Mouse (Mus musculus) frontal cortex, postnatal 25 days (tissue): ENCODE measurements around the gene Gtf2h4.

Experiments
- DNase-seq, 2 experiments: peaks; one replicate each; pipeline ENCODE4 v3.0.0; 2022; ENCODE audit warnings: low spot score in 2 of 2

Gene Gtf2h4

GRCm38 (mm10) chr17:35697429-35697758 lies 23.9 kb upstream of the Gtf2h4 start:
- DNase-seq, result no peak

DNA sequence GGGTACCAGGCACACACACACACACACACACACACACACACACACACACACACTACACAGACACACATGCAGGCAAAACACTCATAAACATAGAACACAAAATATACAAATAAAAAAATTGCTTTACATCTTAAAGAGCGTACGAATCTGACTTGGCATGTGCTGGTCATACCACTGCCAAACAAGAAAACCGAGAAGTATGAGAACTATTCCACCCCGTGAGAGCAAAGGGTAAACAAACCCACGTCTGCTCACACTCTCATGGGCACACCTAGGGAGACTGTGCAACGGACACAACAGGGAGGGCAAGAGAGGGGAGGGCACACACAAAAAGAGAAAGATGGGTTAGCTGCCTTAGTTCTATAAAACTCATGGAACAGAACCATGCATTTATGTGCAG lies 23.2 kb upstream of the Gtf2h4 start:
- DNase-seq, result no peak

GRCm38 (mm10) chr17:35695289-35695688 lies 21.8 kb upstream of the Gtf2h4 start:
- no peak for DNase-seq

DNA sequence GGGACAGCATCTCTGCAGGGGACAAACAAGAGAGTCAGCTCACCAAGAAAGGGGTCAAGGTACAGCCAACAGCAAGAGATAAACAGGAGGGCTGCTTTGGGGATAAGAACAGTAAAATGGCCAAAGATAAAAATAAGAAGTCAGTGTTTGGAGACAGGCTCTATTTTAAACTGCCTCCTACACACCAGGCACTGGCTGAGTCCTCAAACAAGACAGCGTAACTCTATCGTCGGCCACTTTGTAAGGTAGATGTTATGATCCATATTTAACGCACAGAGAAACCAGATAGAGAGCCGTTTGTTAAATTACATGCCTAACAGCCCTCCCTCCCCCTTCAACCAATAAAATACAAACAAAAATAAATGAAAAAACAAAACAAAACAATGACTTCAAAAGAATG lies 20.4 kb upstream of the Gtf2h4 start:
- no peak for DNase-seq

DNA sequence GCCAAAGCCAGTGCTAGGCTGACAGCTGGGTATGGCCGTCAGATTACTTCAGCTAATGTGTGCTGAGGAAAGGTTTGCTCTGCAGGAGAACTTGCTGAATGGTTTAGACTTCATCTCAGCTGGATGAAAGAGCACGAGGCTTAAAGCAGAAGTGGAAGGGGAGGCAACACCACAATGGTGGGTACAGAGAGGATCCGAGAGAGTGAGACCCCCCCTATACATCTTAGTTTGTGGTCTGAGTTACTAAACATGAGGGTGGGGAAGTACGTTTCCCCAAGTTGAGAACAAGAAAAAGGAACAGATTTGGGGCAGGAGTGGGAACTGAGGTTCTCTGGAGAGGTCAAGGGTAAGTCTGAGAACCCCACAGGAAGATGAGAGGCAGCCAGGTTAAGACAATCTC lies 18.8 kb upstream of the Gtf2h4 start:
- no peak for DNase-seq

DNA sequence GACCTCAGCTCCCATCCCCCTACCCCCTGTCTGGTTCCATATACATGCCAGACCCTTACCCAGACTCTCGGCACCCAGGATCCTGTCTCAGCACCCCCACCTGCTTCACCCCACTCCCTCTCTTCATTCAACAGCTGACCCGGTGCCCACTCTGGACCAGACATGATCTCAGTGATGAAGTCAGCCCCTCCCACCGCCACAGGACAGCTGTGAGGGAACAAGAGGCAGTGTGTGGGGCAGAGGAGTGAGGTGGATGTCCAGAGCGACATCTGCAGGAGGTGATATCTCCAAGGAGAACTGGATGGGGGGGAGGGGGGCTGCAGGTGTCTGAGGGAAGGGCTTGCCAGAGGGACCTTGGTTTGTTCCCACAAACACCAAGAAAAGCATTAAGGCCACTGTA lies 18.3 kb upstream of the Gtf2h4 start:
- no peak for DNase-seq

DNA sequence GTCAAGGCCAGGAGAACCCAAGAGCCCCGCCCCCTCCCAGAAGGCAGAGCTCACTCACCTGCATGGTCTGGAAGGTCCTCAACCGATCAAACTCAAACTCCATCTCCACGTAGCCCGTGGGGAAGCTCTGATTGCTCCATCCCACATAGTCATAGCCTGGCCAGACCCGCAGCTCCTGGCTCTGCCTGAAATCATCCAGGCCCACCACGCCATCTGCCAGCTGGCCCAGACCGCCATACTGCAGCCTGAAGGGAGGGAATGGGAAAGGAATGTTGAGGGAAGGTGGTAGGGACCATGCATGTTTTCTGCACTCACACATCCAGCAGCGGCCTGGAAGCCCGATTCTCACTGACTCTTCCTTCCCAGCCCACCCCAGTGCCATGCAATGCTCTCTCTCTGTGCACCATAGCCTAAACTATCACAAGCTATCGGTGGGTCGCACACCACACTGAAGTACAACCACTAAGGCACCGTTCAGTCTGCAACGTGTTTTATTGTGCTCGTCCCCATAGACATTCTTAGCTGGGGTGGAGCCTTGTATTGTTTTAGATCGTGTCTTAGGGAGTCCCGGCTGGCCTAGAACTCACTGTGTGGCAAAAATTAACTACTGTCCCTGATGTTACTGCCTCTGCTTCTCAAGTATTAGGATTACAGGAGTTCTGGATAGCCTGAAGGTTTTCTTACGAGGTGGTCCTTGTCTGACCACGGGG lies 16.6 kb upstream of the Gtf2h4 start:
- DNase-seq, result no peak

- DNase-seq, result no peak
Observed at GRCm38 (mm10) chr17:35688347-35689175, 15.0 kb upstream of the Gtf2h4 start.

DNA sequence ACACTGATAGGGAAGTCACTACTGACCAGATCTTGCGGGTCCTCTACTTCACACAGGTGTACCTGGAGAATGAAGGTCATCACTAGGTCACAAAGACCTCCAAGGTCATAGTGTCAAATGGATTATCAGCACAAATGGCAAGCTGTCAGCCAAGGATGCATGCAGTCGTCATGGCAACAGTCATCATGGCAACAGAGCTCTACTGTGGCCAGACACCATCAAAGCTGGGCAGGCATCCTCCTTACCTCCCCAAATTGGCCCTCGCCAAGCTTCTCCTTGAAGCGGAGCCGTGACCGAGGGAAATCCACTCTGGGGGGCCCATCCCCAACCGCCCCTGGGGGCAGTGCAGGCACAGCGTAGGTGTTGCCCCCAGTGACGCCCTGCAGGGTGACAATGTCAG lies 11.5 kb upstream of the Gtf2h4 start:
- no peak for DNase-seq

- no peak for DNase-seq
Observed at GRCm38 (mm10) chr17:35681986-35682385, 8.4 kb upstream of the Gtf2h4 start.

GRCm38 (mm10) chr17:35680591-35680990 lies 7.1 kb upstream of the Gtf2h4 start:
- no peak for DNase-seq

- DNase-seq, result no peak
Observed at GRCm38 (mm10) chr17:35672527-35672926, 1.0 kb downstream of the Gtf2h4 start.

- no peak for DNase-seq
Observed at GRCm38 (mm10) chr17:35671846-35672245, 1.7 kb downstream of the Gtf2h4 start.

DNA sequence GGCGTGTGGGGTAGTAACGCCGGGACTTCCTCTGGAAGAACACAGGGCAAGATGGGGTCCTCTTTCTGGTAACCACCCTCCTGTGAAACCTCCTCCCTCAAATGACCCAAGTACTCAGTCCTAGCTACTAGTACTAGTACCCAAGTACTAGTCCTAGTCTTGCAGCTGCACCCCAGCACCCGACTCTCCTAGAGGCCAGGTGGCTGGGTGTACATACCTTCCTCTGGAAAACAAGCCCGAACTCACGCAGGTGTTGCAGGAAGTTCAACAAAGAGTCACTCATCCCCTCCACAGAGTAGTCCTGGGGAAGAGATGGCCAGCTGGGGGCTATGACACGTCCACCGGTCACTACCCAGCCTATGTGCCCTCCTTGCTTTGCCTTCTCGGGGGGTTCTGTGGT lies 3.8 kb downstream of the Gtf2h4 start:
- DNase-seq, result no peak

DNA sequence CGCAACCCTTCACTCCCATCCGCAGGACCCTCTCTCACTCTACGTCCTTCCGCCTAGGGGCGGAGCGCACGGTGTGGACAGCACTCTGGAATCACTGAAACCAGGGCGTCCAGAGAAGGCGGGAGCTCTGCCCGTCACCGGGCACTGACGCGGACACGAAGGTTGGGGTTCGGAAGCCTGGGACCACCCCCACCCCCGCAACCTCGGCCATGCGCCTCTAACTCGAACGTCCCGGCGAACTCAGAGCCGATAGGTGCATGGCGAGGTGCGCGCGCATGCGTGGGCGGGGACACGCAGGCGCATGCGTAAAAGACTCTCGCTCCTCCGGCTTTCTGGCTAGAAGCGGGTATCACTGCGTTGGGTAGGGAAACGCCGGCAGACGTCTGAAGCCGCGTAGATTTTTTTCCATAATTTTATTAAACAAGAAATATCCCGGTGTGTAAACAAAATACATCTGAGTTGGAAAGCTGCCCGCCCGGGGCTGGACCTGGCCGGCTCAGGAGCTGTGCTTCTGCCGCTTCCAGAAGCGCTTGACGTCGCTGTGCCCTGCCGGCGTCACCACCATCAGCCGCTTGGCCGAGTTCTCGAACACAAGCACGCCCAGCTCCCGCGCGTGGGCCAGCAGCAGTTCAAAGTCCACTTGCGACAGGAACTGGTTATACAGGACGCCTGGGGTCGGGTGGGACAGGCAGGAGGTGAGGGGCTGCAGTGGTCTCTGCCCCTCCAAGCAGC lies 6.0 kb downstream of the Gtf2h4 start, which contains the start of gene Vars2:
Gene Vars2 (minus strand): TSS at position 259 of the 732 bp plus-strand sequence.
- DNase-seq, result peak; percentile 96 to 97

GRCm38 (mm10) chr17:35666851-35667256 lies 6.7 kb downstream of the Gtf2h4 start:
- no peak for DNase-seq

GRCm38 (mm10) chr17:35665957-35666515 lies 7.5 kb downstream of the Gtf2h4 start:
- DNase-seq, result peak in 1 of 2 experiments; percentile 28

- DNase-seq, result no peak
Observed at GRCm38 (mm10) chr17:35653086-35653485, 20.5 kb downstream of the Gtf2h4 start.

DNA sequence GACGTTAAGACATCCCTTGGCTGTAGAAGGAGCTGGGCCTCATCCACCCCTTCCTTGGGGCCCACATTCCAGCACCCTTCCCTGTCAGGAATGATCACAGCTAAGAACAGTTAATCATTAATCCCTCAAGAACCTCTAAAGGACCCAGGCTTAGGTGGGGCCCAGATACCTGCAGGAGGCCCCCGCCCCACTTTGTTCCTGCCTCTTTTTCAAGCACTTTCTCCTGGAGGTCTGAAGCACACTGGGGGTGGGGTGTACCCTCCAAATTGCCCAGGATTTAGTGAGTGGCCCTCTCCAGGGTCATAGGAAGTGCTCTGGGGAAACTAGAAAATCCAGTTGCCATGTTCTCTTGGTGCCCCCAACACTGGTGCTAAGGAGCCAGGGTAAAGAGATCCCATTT lies 24.1 kb downstream of the Gtf2h4 start:
- no peak for DNase-seq

DNA sequence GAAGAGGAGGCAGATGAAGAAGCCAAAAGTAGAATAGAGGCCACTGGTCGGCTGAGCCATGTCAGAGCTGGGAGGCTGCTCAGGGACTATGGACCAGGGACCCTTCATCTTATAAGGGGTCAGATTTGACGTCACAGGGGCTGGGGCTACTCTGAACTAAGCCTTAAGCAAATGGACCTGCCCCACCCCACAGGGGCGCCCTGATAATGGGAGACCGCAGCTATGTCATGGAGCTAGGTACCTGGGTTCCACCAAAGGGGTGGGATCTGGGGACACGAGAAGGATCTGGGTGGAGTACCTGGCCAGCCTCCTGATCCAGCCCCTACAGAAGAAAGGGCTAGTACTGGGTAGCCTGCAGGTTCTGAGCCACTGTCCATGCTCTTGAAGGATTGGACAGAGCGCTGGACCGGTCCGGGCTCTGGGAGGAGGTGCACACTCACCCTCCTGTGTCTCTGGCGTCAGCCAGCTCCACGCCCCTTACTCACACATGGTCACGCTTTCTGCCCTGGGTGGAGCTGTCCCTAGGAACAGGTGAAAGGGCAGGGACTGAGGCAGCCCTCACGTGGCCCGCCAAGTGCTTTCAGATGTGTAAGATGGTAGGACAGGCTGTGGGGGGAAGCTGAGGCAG lies 29.8 kb downstream of the Gtf2h4 start, which contains the start of gene Mucl3:
Gene Mucl3 (minus strand): TSS at position 87 of the 628 bp plus-strand sequence.
- no peak for DNase-seq

DNA sequence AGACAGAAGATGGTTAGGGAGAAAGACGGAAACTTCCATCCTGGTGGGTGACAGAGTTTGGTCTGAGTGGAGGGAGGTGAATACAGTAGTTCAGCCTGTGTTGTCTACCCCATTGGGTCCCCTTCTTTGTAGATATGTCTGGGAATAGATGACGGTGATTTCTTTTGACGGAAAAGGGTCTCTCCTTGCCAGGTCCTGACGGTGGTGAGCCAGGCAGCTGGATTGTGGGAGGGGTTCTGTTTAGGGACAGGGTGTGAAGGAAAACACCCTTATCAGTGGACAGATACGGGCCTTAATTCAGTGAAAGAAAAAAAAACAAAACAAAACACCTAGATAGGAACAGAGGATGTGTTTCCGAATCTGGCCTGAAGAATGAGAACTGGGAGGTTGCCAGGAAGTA lies 34.2 kb downstream of the Gtf2h4 start:
- no peak for DNase-seq
